Mouse (Mus musculus): Measurements from ENCODE around the gene A830005F24Rik. TPM values are rescaled to one million over a fixed set of nuclear protein-coding genes. Genes with fewer than 3 reads are reported as not detected.
A peak's percentile ranks its signal among the peaks of the same experiment; 100 is the strongest.

The A830005F24Rik gene
- 3.2 and 4.1 TPM in 2 replicates for polyA plus RNA-seq (2015; fragmentation: Nextera tagmentation; extraction: Ambion mirVana)

GRCm38 (mm10) chr13:48513003-48513929 is at the start of gene A830005F24Rik, which contains the start of gene Zfp169:
A830005F24Rik (plus strand) TSS chr13:48513570.
Zfp169 (minus strand) TSS chr13:48513451.
- H3K27me3 ChIP-seq = no peaks in the 10 kb centered on the region
- peaks cover 9% of the 10 kb centered on the region for H3K4me1 ChIP-seq
- H3K4me2 ChIP-seq (replicated peaks) = peak within 1 kb of the TSS; percentile 94
- no peaks in the 10 kb centered on the region for H3K9me3 ChIP-seq
- peak; percentile 100 for ATAC-seq (ENCODE audit: low FRiP score, low read depth)
- H3K27ac ChIP-seq = 0 out of 2 replicates have a peak within 1 kb of the TSS, but pooled peaks have one; percentile 10
- peak within 1 kb of the TSS; percentile 86 for H3K4me3 ChIP-seq
- H3K9ac ChIP-seq = peak within 1 kb of the TSS; percentile 86
- 2% methylated on average over 34 of the region's 34 CpGs for WGBS
- no peaks in the 10 kb centered on the region for H3K36me3 ChIP-seq

DNA sequence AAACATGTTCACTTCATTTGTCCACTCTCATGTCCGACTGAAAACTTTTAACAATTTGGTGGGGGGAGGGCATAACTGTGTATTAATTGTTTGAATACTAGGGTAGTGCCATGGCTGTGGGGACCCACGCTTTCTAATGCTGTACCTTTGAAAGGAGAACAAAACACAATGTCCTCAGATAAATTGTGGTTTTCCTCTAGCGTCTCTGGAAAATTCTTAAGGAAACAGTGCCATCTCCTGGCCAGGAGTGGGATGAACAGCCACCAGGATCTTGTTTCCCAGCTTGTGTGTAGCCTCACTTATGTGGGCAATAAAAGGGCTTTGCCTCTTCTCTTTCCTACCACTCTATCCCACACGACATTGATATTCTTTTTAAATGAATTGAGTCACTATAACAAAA is 49.2 kb upstream of the A830005F24Rik start:
- WGBS = 20% methylated on average over 4 of the region's 4 CpGs
- ATAC-seq (ENCODE audit: low FRiP score, low read depth) = no peak
- no peaks in the 10 kb centered on the region for H3K9me3 ChIP-seq
- H3K27ac ChIP-seq = no peak overlapping the region
- H3K27me3 ChIP-seq = peaks cover 16% of the 10 kb centered on the region
- no peak overlapping the region for H3K9ac ChIP-seq
- no peaks in the 10 kb centered on the region for H3K36me3 ChIP-seq
- 0 out of 2 replicates have a peak, but pooled peaks cover 5% of the 10 kb centered on the region for H3K4me1 ChIP-seq
- no peak overlapping the region for H3K4me3 ChIP-seq
- no peak overlapping the region for H3K4me2 ChIP-seq (replicated peaks)

DNA sequence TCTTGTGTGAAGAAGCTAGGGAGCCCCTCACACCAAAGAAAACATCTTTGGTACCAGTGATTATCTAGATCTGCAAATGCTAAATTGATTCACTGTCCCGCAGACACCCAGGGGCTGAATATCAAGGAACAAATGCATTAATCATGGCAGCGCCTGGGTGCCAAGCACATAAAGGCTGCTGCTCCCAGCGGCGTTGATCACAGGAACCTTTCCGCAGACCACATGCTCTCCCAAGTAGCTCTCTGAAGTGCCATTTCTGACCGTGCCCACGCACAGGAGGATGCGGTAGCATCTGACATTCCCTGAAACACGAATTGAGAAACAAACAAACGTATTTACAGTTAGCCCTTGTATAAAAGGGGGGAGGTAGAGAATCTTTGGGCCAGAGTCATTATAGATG is 47.2 kb upstream of the A830005F24Rik start:
- WGBS = 48% methylated on average over 10 of the region's 10 CpGs
- ATAC-seq (ENCODE audit: low FRiP score, low read depth) = no peak
- Histone ChIP-seq H3K4me1 (0 out of 2 replicates have a peak, but pooled peaks cover 5% of the 10 kb centered on the region), H3K36me3 (no peaks in the 10 kb centered on the region), H3K4me3 (no peak overlapping the region), H3K9me3 (no peaks in the 10 kb centered on the region), H3K9ac (no peak overlapping the region), H3K27me3 (peaks cover 16% of the 10 kb centered on the region), H3K4me2 (replicated peaks) (no peak overlapping the region), H3K27ac (no peak overlapping the region)

GRCm38 (mm10) chr13:48468656-48469180 is 44.7 kb upstream of the A830005F24Rik start:
- 0 out of 2 replicates have a peak, but pooled peaks cover 5% of the 10 kb centered on the region for H3K4me1 ChIP-seq
- no peak overlapping the region for H3K4me3 ChIP-seq
- H3K27me3 ChIP-seq = peaks cover 16% of the 10 kb centered on the region
- no peaks in the 10 kb centered on the region for H3K36me3 ChIP-seq
- H3K27ac ChIP-seq = no peak overlapping the region
- WGBS = 61% methylated on average over 15 of the region's 15 CpGs
- no peak overlapping the region for H3K9ac ChIP-seq
- no peak for ATAC-seq (ENCODE audit: low FRiP score, low read depth)
- H3K9me3 ChIP-seq = no peaks in the 10 kb centered on the region
- no peak overlapping the region for H3K4me2 ChIP-seq (replicated peaks)

- no peaks in the 10 kb centered on the region for H3K4me1 ChIP-seq
- no peak overlapping the region for H3K27ac ChIP-seq
- H3K36me3 ChIP-seq = peaks cover 36% of the 10 kb centered on the region
- no peak overlapping the region for H3K4me3 ChIP-seq
- H3K4me2 ChIP-seq (replicated peaks) = no peak overlapping the region
- no peaks in the 10 kb centered on the region for H3K27me3 ChIP-seq
- no peak for ATAC-seq (ENCODE audit: low FRiP score, low read depth)
- H3K9me3 ChIP-seq = no peaks in the 10 kb centered on the region
- WGBS = 88% methylated on average over 4 of the region's 4 CpGs
- no peak overlapping the region for H3K9ac ChIP-seq
These were observed 29.8 kb upstream of the A830005F24Rik start for GRCm38 (mm10) chr13:48483606-48484005.

GRCm38 (mm10) chr13:48490396-48491182 is 22.8 kb upstream of the A830005F24Rik start:
- H3K27ac ChIP-seq = no peak overlapping the region
- no peak overlapping the region for H3K4me2 ChIP-seq (replicated peaks)
- H3K4me3 ChIP-seq = no peak overlapping the region
- H3K9ac ChIP-seq = no peak overlapping the region
- H3K36me3 ChIP-seq = peaks cover 80% of the 10 kb centered on the region
- no peak for ATAC-seq (ENCODE audit: low FRiP score, low read depth)
- no peaks in the 10 kb centered on the region for H3K27me3 ChIP-seq
- 92% methylated on average over 35 of the region's 35 CpGs for WGBS
- H3K9me3 ChIP-seq = peaks cover 3% of the 10 kb centered on the region; the same call in 1 of the 2 replicates
- no peaks in the 10 kb centered on the region for H3K4me1 ChIP-seq

DNA sequence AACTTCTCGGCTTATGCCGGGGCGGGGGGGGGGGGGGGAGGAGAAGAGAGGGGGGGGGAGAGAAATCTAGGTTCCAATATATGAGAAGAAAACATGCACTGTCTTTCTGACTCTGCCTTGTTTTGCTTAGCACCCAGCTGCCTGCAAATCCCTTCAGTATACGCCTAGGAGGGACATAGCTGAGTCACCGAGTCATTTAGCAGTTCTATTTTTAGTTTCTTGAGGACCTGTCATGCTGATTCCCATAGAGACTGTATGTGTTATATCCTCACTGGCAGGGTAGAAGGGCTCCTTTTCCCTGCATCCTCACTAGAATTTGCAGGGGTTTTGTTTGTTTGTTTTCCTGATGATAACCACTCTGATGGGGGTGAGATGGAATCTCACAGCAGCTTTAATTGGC is 20.2 kb upstream of the A830005F24Rik start:
- peaks cover 7% of the 10 kb centered on the region for H3K4me1 ChIP-seq
- no peak overlapping the region for H3K27ac ChIP-seq
- H3K9me3 ChIP-seq = peaks cover 7% of the 10 kb centered on the region; the same call in 1 of the 2 replicates
- H3K4me2 ChIP-seq (replicated peaks) = no peak overlapping the region
- WGBS = 82% methylated on average over 5 of the region's 5 CpGs
- ATAC-seq (ENCODE audit: low FRiP score, low read depth) = no peak
- peaks cover 75% of the 10 kb centered on the region for H3K36me3 ChIP-seq
- no peaks in the 10 kb centered on the region for H3K27me3 ChIP-seq
- no peak overlapping the region for H3K9ac ChIP-seq
- H3K4me3 ChIP-seq = no peak overlapping the region

DNA sequence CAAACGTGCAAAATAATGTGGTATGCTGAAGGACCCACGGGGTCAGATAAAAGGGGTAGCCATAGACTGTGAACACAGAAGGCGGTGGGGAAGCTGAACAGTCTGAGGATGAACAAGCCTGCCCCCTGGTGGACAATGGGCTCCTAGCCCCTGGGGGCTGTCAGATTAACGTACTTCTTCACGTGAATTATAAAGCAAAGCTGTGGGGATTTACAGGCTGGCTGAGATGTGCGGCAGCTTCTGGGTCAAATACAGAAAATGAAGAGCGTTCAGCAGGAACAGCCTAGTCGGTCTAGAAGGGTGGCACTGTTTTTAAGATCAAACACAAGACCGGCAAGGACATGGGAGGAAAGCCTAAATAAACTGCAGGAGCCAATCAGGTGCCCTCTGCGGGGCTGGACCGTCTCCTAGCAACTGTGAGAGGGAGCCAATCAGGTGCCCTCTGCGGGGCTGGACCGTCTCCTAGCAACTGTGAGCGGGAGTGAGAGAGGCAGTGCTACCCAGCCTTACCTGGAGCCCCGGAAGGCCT is 15.6 kb upstream of the A830005F24Rik start:
- WGBS = 14% methylated on average over 15 of the region's 15 CpGs
- peaks cover 20% of the 10 kb centered on the region for H3K4me1 ChIP-seq
- H3K9me3 ChIP-seq = peaks cover 7% of the 10 kb centered on the region; the same call in 1 of the 2 replicates
- peak; percentile 75 for ATAC-seq (ENCODE audit: low FRiP score, low read depth)
- H3K27ac ChIP-seq = no peak overlapping the region
- peak overlapping the region; percentile 1; the same call in 1 of the 2 replicates for H3K4me3 ChIP-seq
- H3K4me2 ChIP-seq (replicated peaks) = peak overlapping the region; percentile 21
- H3K27me3 ChIP-seq = no peaks in the 10 kb centered on the region
- H3K9ac ChIP-seq = no peak overlapping the region
- H3K36me3 ChIP-seq = peaks cover 40% of the 10 kb centered on the region

DNA sequence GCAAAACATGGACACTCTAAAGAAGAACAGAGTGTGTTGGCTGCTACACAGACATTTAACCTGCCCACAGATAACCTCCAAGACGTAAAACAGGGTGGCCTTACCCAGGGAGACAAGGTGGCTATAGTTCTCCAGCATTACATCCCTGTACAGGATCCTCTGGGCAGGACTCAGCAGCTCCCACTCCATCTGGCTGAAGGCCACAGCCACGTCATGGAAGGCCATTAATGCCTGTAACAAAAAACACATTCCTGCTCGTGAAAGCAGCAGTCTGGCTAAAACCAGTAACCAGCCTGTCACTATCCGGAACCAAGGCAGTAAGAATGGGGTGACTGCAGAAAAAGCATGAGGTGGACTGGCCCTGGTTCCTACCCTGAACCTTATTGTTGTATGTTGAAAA is 14.7 kb upstream of the A830005F24Rik start:
- no peaks in the 10 kb centered on the region for H3K27me3 ChIP-seq
- H3K9ac ChIP-seq = no peak overlapping the region
- 0 out of 2 replicates have a peak overlapping the region, but pooled peaks have one; percentile 0 for H3K4me2 ChIP-seq (replicated peaks)
- H3K27ac ChIP-seq = peak overlapping the region; percentile 76
- H3K4me1 ChIP-seq = peaks cover 20% of the 10 kb centered on the region
- H3K36me3 ChIP-seq = peaks cover 41% of the 10 kb centered on the region
- H3K9me3 ChIP-seq = peaks cover 10% of the 10 kb centered on the region
- H3K4me3 ChIP-seq = no peak overlapping the region
- 21% methylated on average over 4 of the region's 4 CpGs for WGBS
- peak; percentile 83 for ATAC-seq (ENCODE audit: low FRiP score, low read depth)

- peaks cover 6% of the 10 kb centered on the region; the same call in 1 of the 2 replicates for H3K9me3 ChIP-seq
- H3K27me3 ChIP-seq = no peaks in the 10 kb centered on the region
- H3K9ac ChIP-seq = no peak overlapping the region
- WGBS = 84% methylated on average over 5 of the region's 5 CpGs
- peaks cover 53% of the 10 kb centered on the region for H3K36me3 ChIP-seq
- H3K27ac ChIP-seq = no peak overlapping the region
- no peak overlapping the region for H3K4me3 ChIP-seq
- ATAC-seq (ENCODE audit: low FRiP score, low read depth) = no peak
- H3K4me1 ChIP-seq = peaks cover 20% of the 10 kb centered on the region
- no peak overlapping the region for H3K4me2 ChIP-seq (replicated peaks)
These were observed 10.9 kb upstream of the A830005F24Rik start for GRCm38 (mm10) chr13:48502422-48502821.

DNA sequence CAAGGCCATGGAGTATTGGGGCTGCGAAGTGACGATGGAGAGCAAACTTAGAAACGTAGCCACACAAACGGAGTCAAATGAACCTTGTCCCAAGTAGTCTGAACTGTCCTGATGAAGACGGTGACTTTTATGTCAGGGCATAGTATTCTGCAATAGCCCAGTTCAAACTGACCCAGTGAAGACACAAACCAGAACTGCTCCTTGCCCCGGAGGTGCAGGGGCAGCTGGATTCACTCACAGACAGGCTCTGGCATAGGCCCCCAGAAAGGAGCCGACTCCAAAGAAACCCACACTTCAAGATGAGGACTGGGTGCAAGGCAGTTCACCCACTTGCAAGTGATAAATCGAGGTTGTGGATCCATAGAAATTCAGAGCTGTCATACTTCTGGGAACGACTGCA is 4.7 kb upstream of the A830005F24Rik start:
- Histone ChIP-seq H3K4me2 (replicated peaks) (no peak overlapping the region), H3K36me3 (peaks cover 31% of the 10 kb centered on the region), H3K4me1 (peaks cover 9% of the 10 kb centered on the region), H3K4me3 (no peak overlapping the region), H3K27ac (no peak overlapping the region), H3K9ac (no peak overlapping the region), H3K27me3 (no peaks in the 10 kb centered on the region), H3K9me3 (peaks cover 3% of the 10 kb centered on the region; the same call in 1 of the 2 replicates)
- WGBS = 86% methylated on average over 9 of the region's 9 CpGs
- no peak for ATAC-seq (ENCODE audit: low FRiP score, low read depth)

Measured in limb, embryonic 13.5 days (tissue).